Mouse (Mus musculus): ENCODE measurements around the gene Sdr16c6.

The Sdr16c6 gene

GRCm38 (mm10) chr4:4077372-4077771 lies at the start of gene Sdr16c6:
Sdr16c6 (minus strand) TSS chr4:4077522.
- DNase-seq (ENCODE audit: low spot score): no peak

GRCm38 (mm10) chr4:4080180-4080579 lies 2.9 kb upstream of the Sdr16c6 start:
- no peak for DNase-seq (ENCODE audit: low spot score)

GRCm38 (mm10) chr4:4079132-4079531 lies 1.8 kb upstream of the Sdr16c6 start:
- DNase-seq (ENCODE audit: low spot score): no peak

GRCm38 (mm10) chr4:4076001-4076400 lies 1.3 kb downstream of the Sdr16c6 start:
- no peak for DNase-seq (ENCODE audit: low spot score)

Measured in layer of hippocampus, adult 9-10 months (tissue).